Mouse (Mus musculus) small intestine, adult 2 months (tissue): ENCODE measurements around the gene Enpp1. TPM values are rescaled to one million over a fixed set of nuclear protein-coding genes. Genes with fewer than 3 reads are reported as not detected.

Source experiments
- H3K27ac ChIP-seq: fragments of 200-500 bp; 2 replicates; pipeline ENCODE4 v1.5.1; 2012; ENCODE audit warnings: low read depth, low read length, control low read depth, inconsistent platforms; ENCODE audit not compliant: insufficient read depth
- H3K27me3 ChIP-seq: fragments of 200-500 bp; 2 replicates; pipeline ENCODE4 v1.6.1; 2012; ENCODE audit warnings: mild to moderate bottlenecking, moderate library complexity, low read length, inconsistent platforms; ENCODE audit not compliant: control insufficient read depth, insufficient read depth
- H3K36me3 ChIP-seq: fragments of 200-500 bp; 2 replicates; pipeline ENCODE4 v1.6.1; 2012; ENCODE audit warnings: mild to moderate bottlenecking, low read length, control low read depth, inconsistent platforms; ENCODE audit not compliant: control insufficient read depth, insufficient read depth
- H3K4me1 ChIP-seq: fragments of 200-500 bp; 2 replicates; pipeline ENCODE4 v1.6.1; 2012; ENCODE audit warnings: low read length, inconsistent platforms, mixed read lengths; ENCODE audit not compliant: control insufficient read depth, insufficient read depth, insufficient read length
- H3K4me3 ChIP-seq: fragments of 200-500 bp; 2 replicates; pipeline ENCODE4 v1.5.1; 2012; ENCODE audit warnings: low read depth, mild to moderate bottlenecking, control low read depth, inconsistent platforms, low read length, moderate library complexity
- CTCF ChIP-seq: fragments of 200-500 bp; IDR thresholded peaks from 2 replicates; pipeline ENCODE4 v1.5.1; 2012; ENCODE audit warnings: low read depth, mild to moderate bottlenecking, control low read depth, inconsistent platforms, low read length, moderate library complexity, mixed read lengths; ENCODE audit not compliant: insufficient replicate concordance, insufficient read length; ENCODE audit errors: extremely low read depth
- POLR2A ChIP-seq: fragments of 200-500 bp; IDR thresholded peaks from 2 replicates; pipeline ENCODE4 v1.6.1; 2012; ENCODE audit warnings: low read depth, mild to moderate bottlenecking, control low read depth, inconsistent platforms, low read length, moderate library complexity
- WGBS: fragments of 180-500 bp; shearing (Covaris S2); methylation state at CpG from one replicate; pipeline ENCODE4 v1.1.7; 2018; 5-methylcytosine and 5-hydroxymethylcytosine counted together
- polyA plus RNA-seq: library from polyadenylated mRNA; depleted of rRNA; stranded (reverse); fragments of >200 nt; gene quantifications from 2 replicates; pipeline ENCODE4 v1.2.3, GENCODE M21; 2012

Gene Enpp1
- polyA plus RNA-seq, 1 experiment = 2.2 TPM

DNA sequence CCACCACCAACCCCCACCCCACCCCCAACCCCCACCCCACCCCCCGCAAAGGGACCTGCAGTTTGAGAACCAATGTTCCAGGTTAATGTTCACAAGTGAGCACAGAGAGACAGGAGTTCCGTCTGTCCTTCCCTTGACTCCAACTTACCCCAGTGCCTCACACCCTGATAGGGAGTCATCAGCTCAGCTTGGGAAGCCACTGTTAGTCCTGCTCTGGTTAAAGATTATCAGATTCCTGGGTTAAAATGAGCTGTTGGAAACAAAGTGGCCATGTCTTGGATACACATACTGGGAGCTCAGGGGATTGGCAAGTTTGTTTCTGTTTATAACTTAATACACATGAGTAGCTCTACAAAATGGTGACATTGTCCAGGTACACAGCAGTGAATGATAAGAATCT lies 75.0 kb downstream of the Enpp1 start:
- H3K27ac ChIP-seq = peak overlapping the region; percentile 52; the same call in 1 of the 2 replicates
- no peak for TF ChIP-seq CTCF
- WGBS = 32% methylated on average over 2 of the region's 2 CpGs

DNA sequence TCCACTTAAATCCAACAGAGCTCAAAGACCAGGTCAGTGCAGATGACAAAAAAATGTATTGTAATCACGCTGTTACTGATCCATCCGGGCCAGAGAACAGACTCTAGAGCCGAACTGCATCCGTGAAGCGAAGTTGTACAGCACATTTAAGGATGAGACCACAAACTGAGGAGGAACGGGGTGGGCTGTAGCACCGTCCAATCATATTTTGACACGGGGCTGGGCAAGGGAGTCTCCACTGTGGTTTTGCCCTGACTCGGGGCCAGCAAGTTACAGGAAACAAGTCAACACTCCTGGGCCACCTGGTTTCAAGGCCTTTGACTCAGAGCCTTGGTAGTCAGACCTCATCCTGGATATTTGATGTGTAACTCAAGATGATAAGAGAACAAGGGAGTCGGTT lies 76.1 kb downstream of the Enpp1 start:
- 22% methylated on average over 10 of the region's 10 CpGs for WGBS
- Histone ChIP-seq H3K36me3 (no peaks in the 10 kb centered on the region), H3K4me3 (no peak overlapping the region), H3K27ac (peak overlapping the region; percentile 94), H3K4me1 (peaks cover 22% of the 10 kb centered on the region), H3K27me3 (no peaks in the 10 kb centered on the region)
- TF ChIP-seq CTCF (no peak), POLR2A (no peak)

More for the DNA sequence above, 75.0 kb downstream of the Enpp1 start:
- no peaks in the 10 kb centered on the region for H3K27me3 ChIP-seq
- H3K4me1 ChIP-seq = peaks cover 22% of the 10 kb centered on the region
- H3K36me3 ChIP-seq = no peaks in the 10 kb centered on the region
- H3K4me3 ChIP-seq = no peak overlapping the region

DNA sequence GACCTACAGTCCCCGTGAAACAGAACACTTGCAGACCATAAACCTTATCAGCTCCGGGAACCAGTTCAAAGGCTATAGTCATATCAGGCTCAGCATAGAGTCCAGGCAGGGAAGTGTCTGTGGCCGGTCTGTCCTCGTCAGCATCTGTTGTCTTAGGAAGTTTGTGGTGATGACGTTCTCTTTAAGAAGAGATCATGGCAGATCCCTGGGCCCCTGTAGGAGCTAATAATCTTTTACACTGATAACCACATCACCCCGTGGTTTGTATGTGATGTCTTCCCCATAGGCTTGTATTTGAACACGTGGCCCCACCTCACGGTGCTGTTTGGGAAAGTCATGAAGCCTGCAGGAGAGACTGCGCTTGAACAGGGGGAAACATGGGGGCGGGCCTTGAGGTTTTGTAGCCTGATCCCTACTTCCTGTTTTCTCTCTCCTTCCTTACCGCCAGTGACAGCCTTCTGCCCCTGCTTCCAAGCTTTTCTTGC lies 76.6 kb downstream of the Enpp1 start:
- WGBS = 25% methylated on average over 11 of the region's 11 CpGs
- Histone ChIP-seq H3K36me3 (no peaks in the 10 kb centered on the region), H3K4me1 (peaks cover 24% of the 10 kb centered on the region), H3K27ac (peak overlapping the region; percentile 94), H3K4me3 (no peak overlapping the region), H3K27me3 (no peaks in the 10 kb centered on the region)
- no peak for TF ChIP-seq POLR2A
- no peak for TF ChIP-seq CTCF

DNA sequence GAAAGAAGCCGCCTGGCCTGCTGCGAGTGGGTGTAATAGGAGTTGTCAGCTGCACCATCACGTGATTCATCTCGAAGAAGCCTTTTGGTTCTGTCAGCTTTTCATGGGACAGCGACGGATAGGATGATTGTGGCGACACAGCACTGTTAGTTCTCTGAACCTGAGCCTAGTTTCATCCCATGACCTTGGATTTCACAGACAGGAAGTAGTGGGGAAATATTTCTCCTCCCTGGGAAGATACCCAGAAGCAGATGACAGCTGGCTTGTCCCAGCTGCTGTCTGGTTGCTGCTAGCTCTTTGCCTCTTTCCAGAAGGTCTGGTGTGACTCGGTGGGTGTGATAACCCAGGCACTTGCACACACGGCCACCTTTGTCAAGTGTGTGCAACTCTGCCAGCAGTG lies 77.7 kb downstream of the Enpp1 start:
- 25% methylated on average over 9 of the region's 9 CpGs for WGBS
- H3K27ac ChIP-seq = peak overlapping the region; percentile 56

DNA sequence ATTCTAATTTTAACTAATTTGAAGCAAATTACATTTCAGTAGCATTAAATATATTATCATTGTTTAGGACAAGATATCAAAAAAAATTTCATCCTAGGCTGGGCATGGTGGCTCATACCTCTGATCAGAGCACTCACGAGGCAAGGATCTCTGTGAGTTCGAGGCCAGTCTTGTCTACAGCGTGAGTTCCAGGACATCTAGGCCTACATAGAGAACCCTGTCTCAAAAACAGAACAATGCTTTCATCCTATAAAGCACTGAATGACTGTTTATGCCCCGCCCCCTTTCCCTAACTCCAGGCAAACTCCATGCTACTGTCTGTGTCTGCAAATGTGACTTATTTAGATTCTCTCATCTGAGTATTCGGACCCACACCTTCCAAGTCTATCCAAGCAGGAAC lies 80.8 kb downstream of the Enpp1 start:
- no peak overlapping the region for H3K27ac ChIP-seq

More for the DNA sequence above, 77.7 kb downstream of the Enpp1 start:
- H3K4me1 ChIP-seq = peaks cover 25% of the 10 kb centered on the region
- H3K36me3 ChIP-seq = no peaks in the 10 kb centered on the region
- no peaks in the 10 kb centered on the region for H3K27me3 ChIP-seq
- H3K4me3 ChIP-seq = no peak overlapping the region
- TF ChIP-seq CTCF (no peak), POLR2A (no peak)

DNA sequence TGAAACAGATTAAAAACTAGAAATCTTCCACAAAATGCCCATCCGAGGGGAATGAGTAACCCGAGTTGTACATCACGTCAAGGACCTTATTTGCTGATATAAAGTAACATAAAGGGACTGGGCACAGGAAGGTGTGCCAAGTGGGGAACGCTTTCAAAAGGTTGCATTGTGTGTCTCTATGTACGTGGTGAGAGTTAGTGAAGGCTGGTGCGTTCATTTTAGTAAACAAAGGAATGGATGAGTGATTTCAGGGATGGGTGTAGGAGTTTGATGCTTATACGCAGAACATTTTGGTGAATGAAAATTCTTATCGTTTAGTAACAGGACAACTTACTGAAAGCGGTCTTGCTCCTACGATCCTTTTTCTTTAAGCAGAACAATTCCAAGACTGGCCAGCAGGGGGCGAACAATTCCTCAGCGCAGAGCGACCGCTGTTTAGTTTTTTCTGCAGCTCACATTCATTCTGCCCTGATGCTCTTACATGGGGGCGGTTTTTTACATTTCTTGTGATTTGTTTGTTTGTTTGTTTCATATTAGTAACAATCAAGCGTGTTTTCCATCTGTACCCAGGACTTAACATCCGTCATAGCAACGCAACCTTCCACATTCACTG lies 81.4 kb downstream of the Enpp1 start:
- H3K4me1 ChIP-seq = peaks cover 13% of the 10 kb centered on the region
- no peak overlapping the region for H3K4me3 ChIP-seq
- H3K27me3 ChIP-seq = no peaks in the 10 kb centered on the region
- H3K27ac ChIP-seq = no peak overlapping the region
- H3K36me3 ChIP-seq = no peaks in the 10 kb centered on the region
- 16% methylated on average over 18 of the region's 18 CpGs for WGBS
- TF ChIP-seq POLR2A = no peak
- peak; percentile 93 for TF ChIP-seq CTCF

More for the DNA sequence above, 80.8 kb downstream of the Enpp1 start:
- H3K4me1 ChIP-seq = peaks cover 18% of the 10 kb centered on the region
- H3K4me3 ChIP-seq = no peak overlapping the region
- WGBS = 83% methylated on average over 5 of the region's 5 CpGs
- no peaks in the 10 kb centered on the region for H3K36me3 ChIP-seq
- no peaks in the 10 kb centered on the region for H3K27me3 ChIP-seq
- TF ChIP-seq POLR2A = no peak
- TF ChIP-seq CTCF = no peak

DNA sequence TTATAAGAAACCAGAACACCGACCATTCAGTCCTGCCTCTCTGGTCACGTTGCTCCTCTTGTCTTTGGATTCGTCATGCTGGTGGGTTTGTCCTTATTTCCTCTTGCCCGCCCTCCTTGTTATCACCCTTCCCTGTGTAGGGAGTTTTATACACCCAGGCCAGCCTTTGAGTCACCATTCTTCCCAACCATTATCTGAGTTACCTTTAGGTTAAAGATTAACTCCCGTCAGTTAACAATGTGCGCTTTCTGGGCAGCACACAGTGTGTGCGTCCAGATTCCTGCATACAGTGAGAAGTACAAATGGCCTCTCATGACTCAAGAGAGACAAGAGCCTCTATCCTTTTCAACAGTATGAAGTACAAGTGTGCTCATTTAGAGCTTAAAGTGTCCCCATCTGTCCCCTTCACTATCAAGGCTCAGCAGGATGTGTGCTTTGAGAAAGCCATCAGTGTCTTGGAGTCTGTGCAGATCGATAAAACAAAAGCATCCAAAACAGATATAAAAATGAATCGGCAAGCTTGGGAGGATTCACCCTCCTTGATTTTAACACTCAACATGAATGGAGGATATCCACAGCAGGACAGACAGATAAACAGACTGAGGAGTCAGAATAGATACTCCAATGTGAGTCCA lies 82.8 kb downstream of the Enpp1 start:
- no peak for TF ChIP-seq CTCF
- TF ChIP-seq POLR2A = no peak
- no peaks in the 10 kb centered on the region for H3K27me3 ChIP-seq
- H3K4me3 ChIP-seq = peak overlapping the region; percentile 61
- H3K27ac ChIP-seq = peak overlapping the region; percentile 94
- peaks cover 6% of the 10 kb centered on the region; the same call in 1 of the 2 replicates for H3K4me1 ChIP-seq
- 23% methylated on average over 9 of the region's 9 CpGs for WGBS
- H3K36me3 ChIP-seq = no peaks in the 10 kb centered on the region
